Mouse (Mus musculus) adipocyte (in vitro differentiated cells): ENCODE results near the gene Zfp239.

Source experiments
- DNase-seq: peaks from one replicate; pipeline ENCODE4 v3.0.0-alpha.2; 2016; ENCODE audit warnings: low spot score

The Zfp239 gene

DNA sequence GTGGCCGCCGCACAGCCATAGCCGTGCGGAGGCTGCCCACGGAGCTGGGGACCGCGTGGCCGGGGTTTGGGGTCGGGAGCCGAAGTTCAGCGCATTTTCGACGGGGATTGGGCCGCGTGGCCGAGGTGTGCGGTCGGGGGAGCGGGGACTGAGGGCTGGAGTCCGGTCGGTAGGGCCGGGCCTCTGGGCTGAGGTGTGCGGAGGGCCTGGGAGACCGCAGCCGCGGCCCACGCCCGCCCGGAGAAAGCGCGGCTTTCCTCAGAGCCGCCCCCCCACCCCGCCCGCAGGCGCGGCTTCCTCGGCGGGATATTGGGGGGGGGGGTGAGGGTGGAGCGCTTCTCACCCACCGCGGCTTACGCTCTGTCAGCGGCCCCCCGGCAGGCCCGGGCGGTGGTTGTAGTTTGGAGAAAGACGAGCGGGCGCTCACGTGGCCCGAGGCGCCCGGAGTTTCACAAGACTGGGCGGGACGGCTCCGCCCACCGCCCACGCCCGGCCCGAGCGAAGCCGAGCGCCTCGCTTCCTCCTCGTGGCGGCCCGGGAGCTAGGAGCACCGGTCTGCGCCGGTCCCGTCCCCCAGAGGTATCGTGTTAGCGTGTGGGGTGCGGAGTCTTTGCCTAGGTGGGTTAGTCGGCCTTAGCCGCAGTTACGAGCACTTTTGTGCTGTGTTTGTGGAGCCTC lies 45.5 kb downstream of the Zfp239 start:
- DNase-seq: peak; percentile 93

DNA sequence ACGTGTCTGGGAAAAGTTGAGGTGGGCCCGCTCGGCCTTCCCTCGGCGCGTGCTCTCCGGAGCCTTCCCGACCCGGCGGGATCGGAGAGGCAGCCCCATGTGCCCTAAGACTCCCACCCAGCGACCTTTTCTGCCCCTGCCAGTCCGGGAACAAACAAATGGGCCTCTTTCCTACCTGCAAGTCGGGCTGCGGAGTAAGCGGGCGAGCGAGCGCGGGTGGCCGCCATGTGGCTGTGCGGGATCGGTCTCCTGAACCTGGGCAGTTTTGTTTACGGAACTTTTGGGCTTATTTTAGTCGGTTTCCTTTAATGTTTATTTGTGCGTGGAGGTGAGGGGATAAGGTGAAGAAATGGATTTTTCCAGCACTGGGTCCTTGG lies 46.1 kb downstream of the Zfp239 start:
- DNase-seq: no peak

DNA sequence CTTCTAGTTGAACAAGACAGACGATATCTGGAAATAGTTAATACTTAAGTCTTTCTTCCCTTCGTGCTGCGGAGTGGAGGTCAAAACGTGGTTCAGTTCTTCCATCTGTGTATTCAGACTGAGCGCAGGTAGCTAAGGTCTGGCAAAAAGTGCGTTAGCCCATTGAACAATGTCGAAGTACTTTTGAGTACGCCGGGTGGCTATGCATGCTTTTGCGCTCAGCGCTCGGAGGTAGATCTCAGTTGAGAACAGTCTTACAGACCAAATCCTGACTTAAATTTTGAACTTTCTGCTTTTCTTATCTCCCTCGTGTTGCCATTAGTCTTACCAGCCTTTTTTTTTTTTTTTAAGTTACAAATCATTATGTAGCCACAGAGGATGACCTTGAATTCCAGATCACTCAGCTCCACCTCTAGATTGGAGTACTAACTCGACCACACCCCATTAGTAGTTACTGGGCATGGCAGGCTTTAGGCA lies 46.6 kb downstream of the Zfp239 start:
- DNase-seq: peak; percentile 53

DNA sequence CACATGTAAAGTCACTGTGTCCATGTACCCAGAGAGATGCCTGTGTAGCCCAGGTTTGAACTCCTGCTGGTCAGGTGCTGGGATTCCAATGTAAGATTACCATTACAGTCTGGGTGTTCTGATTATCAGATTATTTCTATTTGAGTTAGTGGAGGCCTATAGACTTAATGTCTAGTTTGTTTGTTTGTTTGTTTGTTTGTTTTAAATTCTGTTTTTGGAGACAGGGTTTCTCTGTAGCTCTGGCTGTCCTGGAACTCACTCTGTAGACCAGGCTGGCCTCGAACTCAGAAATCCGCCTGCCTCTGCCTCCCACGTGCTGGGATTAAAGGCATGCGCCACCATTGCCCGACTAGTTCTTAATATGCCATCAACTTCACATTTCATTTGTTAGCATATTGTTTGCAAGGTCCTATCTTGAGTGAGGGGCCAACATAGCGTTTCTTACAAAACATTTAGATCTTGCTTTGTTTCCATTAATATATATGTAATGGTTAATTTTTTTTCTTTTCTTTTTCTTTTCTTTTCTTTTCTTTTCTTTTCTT lies 48.3 kb downstream of the Zfp239 start:
- DNase-seq: no peak

DNA sequence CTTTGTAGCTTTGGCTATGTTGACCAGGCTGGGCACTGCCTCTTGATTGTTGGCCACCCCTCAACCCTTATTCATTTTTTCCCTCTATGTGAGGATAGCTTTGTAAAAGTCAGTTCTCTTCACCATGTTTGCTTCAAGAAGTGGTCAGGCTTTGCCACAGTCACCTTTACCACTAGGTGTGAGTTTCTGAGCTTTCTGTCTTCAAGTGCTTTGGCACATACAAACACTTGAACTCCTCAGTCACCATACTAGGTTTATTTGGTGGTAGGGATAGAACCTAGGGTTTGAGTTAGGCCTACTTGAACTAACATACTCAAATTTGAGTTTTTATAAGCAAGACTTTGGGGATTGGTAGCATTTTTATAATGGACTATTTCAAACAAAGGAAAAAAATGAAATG lies 52.6 kb downstream of the Zfp239 start:
- DNase-seq: no peak

DNA sequence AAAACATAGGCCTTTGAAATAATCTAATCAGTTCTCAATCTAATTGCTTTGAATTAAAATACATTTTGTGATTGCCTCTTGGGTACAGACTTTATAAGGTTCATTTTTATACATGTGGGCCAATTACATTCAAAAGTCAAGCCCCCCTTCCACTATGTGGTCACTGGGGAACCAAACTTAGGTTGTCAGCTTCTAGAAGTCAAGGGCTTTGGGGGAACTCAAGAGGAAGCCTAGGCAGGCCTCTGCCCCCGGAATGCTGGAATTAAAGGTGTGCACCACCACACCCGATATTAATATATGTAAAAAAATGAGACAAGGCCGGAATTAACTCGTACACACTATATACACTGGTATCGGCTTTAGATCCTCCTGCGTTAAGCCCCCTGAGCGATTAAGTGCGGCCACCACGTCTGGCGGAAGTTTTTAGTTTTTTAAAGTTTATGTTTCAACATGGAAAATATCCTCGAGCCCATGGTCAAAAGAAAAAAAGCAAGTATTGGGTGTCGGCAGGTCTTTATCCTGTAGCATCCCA lies 54.4 kb downstream of the Zfp239 start:
- no peak for DNase-seq

DNA sequence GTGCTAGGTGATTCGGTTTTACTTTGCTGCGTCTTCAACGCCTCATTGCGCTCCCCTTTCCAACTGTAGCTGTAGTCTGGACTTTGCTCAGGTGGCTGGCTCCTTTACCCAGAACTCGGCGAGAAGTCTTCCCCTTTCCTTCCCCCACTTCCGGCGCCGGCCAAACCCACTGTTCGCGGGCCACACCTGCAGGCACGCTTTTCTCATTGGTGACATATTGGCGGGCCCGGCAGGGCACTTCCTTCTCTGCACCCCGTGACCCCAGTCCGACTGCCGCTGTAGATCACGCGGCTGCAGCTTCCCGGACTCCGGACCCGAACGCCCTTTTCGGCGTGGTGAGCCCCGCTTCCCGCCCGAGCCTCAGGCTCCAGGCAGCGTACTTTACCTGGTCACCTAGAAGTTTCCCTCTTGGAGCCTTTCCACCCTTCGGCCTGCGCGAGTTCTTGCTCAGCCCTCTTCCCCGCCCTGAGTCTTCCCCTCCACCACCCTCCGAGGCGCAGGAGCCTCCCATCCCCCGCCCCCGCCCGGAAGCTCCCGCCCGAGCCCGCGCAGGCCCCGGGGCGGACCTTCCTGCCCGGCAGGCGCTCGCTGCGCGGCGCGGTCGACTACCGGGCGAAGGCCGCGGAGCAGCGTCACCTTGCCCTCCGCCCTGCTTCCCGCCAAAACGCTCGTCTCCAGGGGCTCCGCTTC lies 55.0 kb downstream of the Zfp239 start:
- DNase-seq: peak; percentile 84

DNA sequence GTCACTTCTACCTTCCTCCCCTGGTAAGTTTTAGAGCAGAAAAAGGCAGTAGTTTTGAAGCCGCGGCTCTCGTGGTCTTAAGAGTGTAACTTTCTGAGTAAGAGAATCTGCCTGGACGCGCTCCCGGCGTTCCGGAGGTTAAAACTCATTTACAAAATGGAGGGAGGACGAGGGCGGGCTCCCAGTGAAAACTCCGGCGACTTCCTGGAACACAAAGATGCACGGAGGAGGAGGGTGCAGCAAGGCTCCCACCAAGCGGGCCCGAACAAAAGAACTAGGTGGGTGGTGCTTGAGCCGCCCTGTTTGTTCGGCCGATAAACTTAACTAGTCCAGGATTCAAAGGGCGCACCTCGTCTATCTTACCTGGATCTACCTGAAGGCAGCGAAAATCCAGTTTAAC lies 55.7 kb downstream of the Zfp239 start:
- peak; percentile 72 for DNase-seq

DNA sequence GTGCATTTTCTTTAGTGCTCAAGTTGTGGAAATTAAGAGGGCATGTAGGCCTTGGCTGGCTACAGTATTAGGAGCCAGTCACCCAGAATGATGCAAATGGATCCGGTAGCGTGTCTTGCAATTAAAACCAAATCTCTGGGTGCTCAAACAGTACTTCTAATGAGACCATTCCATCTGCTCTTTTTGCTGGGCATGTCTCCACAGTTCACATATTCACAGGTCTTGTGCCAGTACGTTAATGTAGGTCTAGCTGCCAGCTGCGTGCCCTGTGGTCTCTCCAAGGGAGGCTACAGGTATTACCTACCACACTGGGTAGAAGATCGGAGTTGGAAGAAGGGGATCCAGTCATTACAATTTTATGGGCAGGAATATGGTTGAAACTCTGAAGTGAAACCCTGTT lies 56.1 kb downstream of the Zfp239 start:
- DNase-seq: no peak

DNA sequence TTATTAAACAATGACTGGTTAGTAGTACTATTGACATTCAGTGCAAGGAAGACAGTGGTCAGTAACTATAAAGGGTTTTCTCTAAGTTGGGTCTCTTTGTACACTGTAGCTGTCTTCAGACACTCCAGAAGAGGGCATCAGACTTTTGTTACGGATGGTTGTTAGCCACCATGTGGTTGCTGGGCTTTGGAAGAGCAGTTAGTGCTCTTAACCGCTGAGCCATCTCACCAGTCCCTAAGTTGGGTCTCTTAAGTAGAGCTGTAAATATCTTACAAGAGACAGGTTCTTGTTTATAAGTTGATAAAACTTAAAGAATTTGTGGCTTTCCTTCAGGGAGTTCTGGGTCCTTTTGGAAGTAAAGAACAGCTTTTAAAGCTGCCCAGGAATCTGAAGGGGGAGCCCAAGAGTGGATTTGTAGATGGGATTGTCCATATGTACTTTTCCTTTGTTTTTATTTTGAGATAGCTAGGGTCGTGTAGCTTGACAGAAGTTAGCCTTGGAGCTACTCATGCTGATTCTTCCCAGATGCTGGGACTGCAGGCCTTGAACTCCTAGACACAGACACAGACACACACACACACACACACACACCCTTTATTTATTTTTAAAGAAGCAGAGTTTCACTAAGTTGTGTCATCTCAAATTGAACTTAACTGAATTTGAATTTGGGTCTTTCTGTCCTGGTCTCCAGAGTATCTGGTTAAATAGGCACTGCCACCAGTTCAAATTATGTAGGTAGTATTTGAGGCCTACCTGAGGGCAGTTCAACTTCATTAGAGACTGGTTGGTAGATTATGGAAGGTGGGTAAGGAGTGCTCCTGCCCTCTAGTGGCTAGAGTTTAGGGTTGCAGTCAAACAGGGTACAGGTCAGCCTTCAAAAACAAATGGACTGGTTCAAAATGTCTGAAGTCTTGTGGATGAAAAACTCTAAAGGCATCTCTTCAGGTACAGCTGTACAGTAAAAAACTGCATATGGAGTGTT lies 59.0 kb downstream of the Zfp239 start:
- DNase-seq: peak; percentile 81

DNA sequence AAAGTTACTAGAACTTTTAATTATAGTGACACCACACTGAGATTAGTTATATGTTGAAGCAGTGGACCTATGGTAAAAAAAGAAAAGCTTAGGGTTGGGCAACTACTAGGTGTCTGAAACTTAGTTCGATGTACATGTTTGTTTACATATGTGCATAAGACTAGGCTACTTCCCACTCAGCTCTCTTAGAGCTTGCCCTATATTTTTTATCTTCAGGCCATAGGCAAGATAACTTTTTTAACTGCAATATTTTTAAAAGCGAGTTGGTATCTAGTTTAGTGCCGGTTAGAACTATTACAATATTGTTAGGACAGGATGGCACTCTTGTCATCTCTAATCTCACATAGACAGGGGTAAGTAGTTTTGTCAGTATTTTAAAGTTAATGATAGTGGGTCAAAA lies 60.1 kb downstream of the Zfp239 start:
- DNase-seq: no peak
